Mouse (Mus musculus): ENCODE measurements around the gene Nav1. TPM values are rescaled to one million over a fixed set of nuclear protein-coding genes. Genes with fewer than 3 reads are reported as not detected.

The Nav1 gene
- 10.4 and 13.3 TPM in 2 replicates for polyA plus RNA-seq (2014; fragmentation: Nextera tagmentation; extraction: Ambion mirVana)

- H3K4me1 ChIP-seq (ENCODE audit: control insufficient read depth, insufficient read depth, low read length) = peaks cover 6% of the 10 kb centered on the region
- H3K9ac ChIP-seq (ENCODE audit: low read length) = no peak within 1 kb of the TSS
- WGBS = 47% methylated on average over 7 of the region's 7 CpGs
- no peak within 1 kb of the TSS for H3K4me3 ChIP-seq (ENCODE audit: low read depth, low read length)
- H3K9me3 ChIP-seq (ENCODE audit: control insufficient read depth, low read length) = no peaks in the 10 kb centered on the region
- DNase-seq (ENCODE audit: low spot score, missing footprints) = no peak
- no peak for ATAC-seq (ENCODE audit: low FRiP score)
- H3K4me2 ChIP-seq = no peak within 1 kb of the TSS
- H3K36me3 ChIP-seq (ENCODE audit: control insufficient read depth, insufficient read depth, low read length) = no peaks in the 10 kb centered on the region
- no peak within 1 kb of the TSS for H3K27ac ChIP-seq (ENCODE audit: low read depth, low read length)
- no peaks in the 10 kb centered on the region for H3K27me3 ChIP-seq (ENCODE audit: control insufficient read depth, insufficient read depth, low read length)
Measured at GRCm38 (mm10) chr1:135607019-135607418, at the start of gene Nav1. Gene Nav1, minus strand, starts transcription at chr1:135607295.

- no peak overlapping the region for H3K4me2 ChIP-seq
- peaks cover 3% of the 10 kb centered on the region; the same call in 1 of the 2 replicates for H3K9me3 ChIP-seq (ENCODE audit: control insufficient read depth, low read length)
- H3K36me3 ChIP-seq (ENCODE audit: control insufficient read depth, insufficient read depth, low read length) = no peaks in the 10 kb centered on the region
- no peak overlapping the region for H3K27ac ChIP-seq (ENCODE audit: low read depth, low read length)
- ATAC-seq (ENCODE audit: low FRiP score) = no peak
- no peak overlapping the region for H3K9ac ChIP-seq (ENCODE audit: low read length)
- 91% methylated on average over 6 of the region's 6 CpGs for WGBS
- peak; percentile 75 for DNase-seq (ENCODE audit: low spot score, missing footprints)
- H3K4me1 ChIP-seq (ENCODE audit: control insufficient read depth, insufficient read depth, low read length) = no peaks in the 10 kb centered on the region
- H3K27me3 ChIP-seq (ENCODE audit: control insufficient read depth, insufficient read depth, low read length) = no peaks in the 10 kb centered on the region
- no peak overlapping the region for H3K4me3 ChIP-seq (ENCODE audit: low read depth, low read length)
Measured at GRCm38 (mm10) chr1:135653909-135654308, 46.8 kb upstream of the Nav1 start.

- H3K4me2 ChIP-seq = no peak overlapping the region
- H3K4me3 ChIP-seq (ENCODE audit: low read depth, low read length) = no peak overlapping the region
- WGBS = 57% methylated on average over 8 of the region's 8 CpGs
- peak; percentile 72 for DNase-seq (ENCODE audit: low spot score, missing footprints)
- peak; percentile 72 for ATAC-seq (ENCODE audit: low FRiP score)
- no peaks in the 10 kb centered on the region for H3K36me3 ChIP-seq (ENCODE audit: control insufficient read depth, insufficient read depth, low read length)
- H3K9ac ChIP-seq (ENCODE audit: low read length) = no peak overlapping the region
- H3K9me3 ChIP-seq (ENCODE audit: control insufficient read depth, low read length) = no peaks in the 10 kb centered on the region
- H3K27me3 ChIP-seq (ENCODE audit: control insufficient read depth, insufficient read depth, low read length) = no peaks in the 10 kb centered on the region
- no peak overlapping the region for H3K27ac ChIP-seq (ENCODE audit: low read depth, low read length)
- peaks cover 2% of the 10 kb centered on the region; the same call in 1 of the 2 replicates for H3K4me1 ChIP-seq (ENCODE audit: control insufficient read depth, insufficient read depth, low read length)
Measured at GRCm38 (mm10) chr1:135645459-135646195, 38.5 kb upstream of the Nav1 start.

- no peak overlapping the region for H3K4me3 ChIP-seq (ENCODE audit: low read depth, low read length)
- WGBS = 86% methylated on average over 5 of the region's 5 CpGs
- H3K36me3 ChIP-seq (ENCODE audit: control insufficient read depth, insufficient read depth, low read length) = no peaks in the 10 kb centered on the region
- no peak overlapping the region for H3K4me2 ChIP-seq
- peak; percentile 56 for DNase-seq (ENCODE audit: low spot score, missing footprints)
- no peak for ATAC-seq (ENCODE audit: low FRiP score)
- no peaks in the 10 kb centered on the region for H3K27me3 ChIP-seq (ENCODE audit: control insufficient read depth, insufficient read depth, low read length)
- H3K9ac ChIP-seq (ENCODE audit: low read length) = no peak overlapping the region
- H3K4me1 ChIP-seq (ENCODE audit: control insufficient read depth, insufficient read depth, low read length) = peaks cover 2% of the 10 kb centered on the region; the same call in 1 of the 2 replicates
- no peaks in the 10 kb centered on the region for H3K9me3 ChIP-seq (ENCODE audit: control insufficient read depth, low read length)
- no peak overlapping the region for H3K27ac ChIP-seq (ENCODE audit: low read depth, low read length)
Measured at GRCm38 (mm10) chr1:135644110-135644509, 37.0 kb upstream of the Nav1 start.

DNA sequence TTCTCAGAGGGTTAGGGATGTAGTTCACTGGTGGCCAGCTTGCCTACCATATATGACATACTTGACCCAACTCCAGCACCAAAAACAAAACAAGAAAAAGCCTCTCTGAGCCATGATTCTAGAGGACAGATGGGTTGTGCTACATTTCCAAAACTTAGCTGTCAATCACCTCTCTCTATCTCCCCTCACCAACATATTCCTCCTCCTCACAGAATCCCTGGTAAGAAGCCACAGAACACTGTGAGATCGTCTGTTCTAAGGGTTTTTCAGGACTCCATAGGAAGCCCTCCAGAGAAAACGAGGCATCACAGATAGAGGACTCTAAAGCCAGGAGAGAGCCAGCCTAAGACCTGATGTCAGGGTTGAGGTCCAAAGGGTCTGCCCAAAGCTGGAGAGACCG is 36.6 kb upstream of the Nav1 start:
- no peak overlapping the region for H3K27ac ChIP-seq (ENCODE audit: low read depth, low read length)
- H3K4me3 ChIP-seq (ENCODE audit: low read depth, low read length) = no peak overlapping the region
- H3K9me3 ChIP-seq (ENCODE audit: control insufficient read depth, low read length) = no peaks in the 10 kb centered on the region
- DNase-seq (ENCODE audit: low spot score, missing footprints) = peak; percentile 26
- H3K9ac ChIP-seq (ENCODE audit: low read length) = no peak overlapping the region
- H3K36me3 ChIP-seq (ENCODE audit: control insufficient read depth, insufficient read depth, low read length) = no peaks in the 10 kb centered on the region
- no peaks in the 10 kb centered on the region for H3K27me3 ChIP-seq (ENCODE audit: control insufficient read depth, insufficient read depth, low read length)
- no peak overlapping the region for H3K4me2 ChIP-seq
- 86% methylated on average over 3 of the region's 3 CpGs for WGBS
- ATAC-seq (ENCODE audit: low FRiP score) = no peak
- peaks cover 2% of the 10 kb centered on the region; the same call in 1 of the 2 replicates for H3K4me1 ChIP-seq (ENCODE audit: control insufficient read depth, insufficient read depth, low read length)

- Histone ChIP-seq H3K9ac (ENCODE audit: low read length) (no peak overlapping the region), H3K4me1 (ENCODE audit: control insufficient read depth, insufficient read depth, low read length) (peaks cover 11% of the 10 kb centered on the region), H3K36me3 (ENCODE audit: control insufficient read depth, insufficient read depth, low read length) (no peaks in the 10 kb centered on the region), H3K9me3 (ENCODE audit: control insufficient read depth, low read length) (no peaks in the 10 kb centered on the region), H3K27ac (ENCODE audit: low read depth, low read length) (no peak overlapping the region), H3K27me3 (ENCODE audit: control insufficient read depth, insufficient read depth, low read length) (no peaks in the 10 kb centered on the region), H3K4me2 (no peak overlapping the region), H3K4me3 (ENCODE audit: low read depth, low read length) (no peak overlapping the region)
- ATAC-seq (ENCODE audit: low FRiP score) (no peak), DNase-seq (ENCODE audit: low spot score, missing footprints) (peak; percentile 53)
- 93% methylated on average over 7 of the region's 7 CpGs for WGBS
Measured at GRCm38 (mm10) chr1:135639853-135640252, 32.8 kb upstream of the Nav1 start.

DNA sequence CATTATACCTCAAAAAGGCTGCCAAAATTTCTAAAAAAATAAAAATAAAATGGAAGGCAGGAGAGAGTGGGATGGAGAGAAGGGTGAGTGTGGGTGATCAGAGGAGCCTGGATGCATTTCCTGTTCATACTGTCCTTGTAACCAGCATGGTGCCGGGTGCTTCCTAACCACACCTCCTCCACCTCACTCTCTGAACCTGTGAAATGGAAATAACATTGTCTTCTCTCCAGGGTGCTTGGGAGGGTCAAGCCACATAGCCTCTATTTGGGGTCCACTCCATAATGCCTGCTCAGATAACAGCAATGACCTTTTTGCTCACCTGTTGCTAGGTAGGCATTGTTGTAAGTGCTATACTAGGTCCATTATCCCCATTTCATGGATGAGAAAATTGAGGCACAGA is 32.0 kb upstream of the Nav1 start:
- Histone ChIP-seq H3K27me3 (ENCODE audit: control insufficient read depth, insufficient read depth, low read length) (no peaks in the 10 kb centered on the region), H3K4me2 (no peak overlapping the region), H3K9ac (ENCODE audit: low read length) (no peak overlapping the region), H3K4me3 (ENCODE audit: low read depth, low read length) (no peak overlapping the region), H3K27ac (ENCODE audit: low read depth, low read length) (no peak overlapping the region), H3K36me3 (ENCODE audit: control insufficient read depth, insufficient read depth, low read length) (no peaks in the 10 kb centered on the region), H3K4me1 (ENCODE audit: control insufficient read depth, insufficient read depth, low read length) (peaks cover 11% of the 10 kb centered on the region), H3K9me3 (ENCODE audit: control insufficient read depth, low read length) (no peaks in the 10 kb centered on the region)
- ATAC-seq (ENCODE audit: low FRiP score) = no peak
- DNase-seq (ENCODE audit: low spot score, missing footprints) = peak; percentile 59
- 84% methylated on average over 1 of the region's 1 CpGs for WGBS

- no peak overlapping the region for H3K4me3 ChIP-seq (ENCODE audit: low read depth, low read length)
- peaks cover 11% of the 10 kb centered on the region for H3K4me1 ChIP-seq (ENCODE audit: control insufficient read depth, insufficient read depth, low read length)
- WGBS = 13% methylated on average over 3 of the region's 3 CpGs
- H3K4me2 ChIP-seq = no peak overlapping the region
- no peaks in the 10 kb centered on the region for H3K27me3 ChIP-seq (ENCODE audit: control insufficient read depth, insufficient read depth, low read length)
- no peak overlapping the region for H3K27ac ChIP-seq (ENCODE audit: low read depth, low read length)
- peak; percentile 81 for DNase-seq (ENCODE audit: low spot score, missing footprints)
- ATAC-seq (ENCODE audit: low FRiP score) = peak; percentile 66; the same call in 1 of the 2 replicates
- H3K9me3 ChIP-seq (ENCODE audit: control insufficient read depth, low read length) = no peaks in the 10 kb centered on the region
- no peaks in the 10 kb centered on the region for H3K36me3 ChIP-seq (ENCODE audit: control insufficient read depth, insufficient read depth, low read length)
- peak overlapping the region; percentile 5; the same call in 1 of the 2 replicates for H3K9ac ChIP-seq (ENCODE audit: low read length)
Measured at GRCm38 (mm10) chr1:135637574-135638008, 30.5 kb upstream of the Nav1 start.

GRCm38 (mm10) chr1:135636111-135636511 is 29.0 kb upstream of the Nav1 start:
- no peak overlapping the region for H3K4me2 ChIP-seq
- no peak overlapping the region for H3K27ac ChIP-seq (ENCODE audit: low read depth, low read length)
- WGBS = 57% methylated on average over 6 of the region's 6 CpGs
- H3K36me3 ChIP-seq (ENCODE audit: control insufficient read depth, insufficient read depth, low read length) = no peaks in the 10 kb centered on the region
- no peak overlapping the region for H3K9ac ChIP-seq (ENCODE audit: low read length)
- ATAC-seq (ENCODE audit: low FRiP score) = no peak
- H3K9me3 ChIP-seq (ENCODE audit: control insufficient read depth, low read length) = no peaks in the 10 kb centered on the region
- no peak overlapping the region for H3K4me3 ChIP-seq (ENCODE audit: low read depth, low read length)
- peaks cover 11% of the 10 kb centered on the region for H3K4me1 ChIP-seq (ENCODE audit: control insufficient read depth, insufficient read depth, low read length)
- no peaks in the 10 kb centered on the region for H3K27me3 ChIP-seq (ENCODE audit: control insufficient read depth, insufficient read depth, low read length)
- peak; percentile 53 for DNase-seq (ENCODE audit: low spot score, missing footprints)

Data from midbrain, embryonic 11.5 days (tissue).